Mouse (Mus musculus) cerebellum, adult 9-10 months (tissue): ENCODE data around the gene Ces3b.
"Not testable (repeated sequence)": the region's sequence is repeated elsewhere in the genome, so short reads cannot be mapped to it uniquely, and the experiment has no call there.

ENCODE experiments used
- DNase-seq: peaks from one replicate; pipeline ENCODE4 v3.0.0; 2022

Gene Ces3b

GRCm38 (mm10) chr8:105083449-105084050, at the start of gene Ces3b:
Ces3b (plus strand) TSS chr8:105083753.
- DNase-seq = no peak

GRCm38 (mm10) chr8:105043510-105043909, 40.0 kb upstream of the Ces3b start:
- no peak for DNase-seq

- DNase-seq = no peak
These were observed 37.6 kb upstream of the Ces3b start for GRCm38 (mm10) chr8:105045824-105046401.

- DNase-seq = no peak
These were observed 35.1 kb upstream of the Ces3b start, which contains the start of gene Ces3a for GRCm38 (mm10) chr8:105048371-105048854. Ces3a (plus strand) TSS chr8:105048601.

GRCm38 (mm10) chr8:105056211-105056610, 27.3 kb upstream of the Ces3b start:
- DNase-seq = no peak

GRCm38 (mm10) chr8:105060056-105060455, 23.5 kb upstream of the Ces3b start:
- no peak for DNase-seq

GRCm38 (mm10) chr8:105066761-105067160, 16.8 kb upstream of the Ces3b start:
- DNase-seq = peak; percentile 3

GRCm38 (mm10) chr8:105067905-105068304, 15.6 kb upstream of the Ces3b start:
- not testable (repeated sequence) for DNase-seq

- no peak for DNase-seq
These were observed 14.6 kb upstream of the Ces3b start for GRCm38 (mm10) chr8:105068971-105069370.

- no peak for DNase-seq
These were observed 7.0 kb upstream of the Ces3b start for GRCm38 (mm10) chr8:105076601-105077000.

GRCm38 (mm10) chr8:105077071-105077470, 6.5 kb upstream of the Ces3b start:
- DNase-seq = no peak

GRCm38 (mm10) chr8:105078591-105078990, 5.0 kb upstream of the Ces3b start:
- no peak for DNase-seq

GRCm38 (mm10) chr8:105080814-105081336, 2.7 kb upstream of the Ces3b start:
- no peak for DNase-seq

- not testable (repeated sequence) for DNase-seq
These were observed 4.6 kb downstream of the Ces3b start for GRCm38 (mm10) chr8:105088166-105088565.

- DNase-seq = no peak
These were observed 5.0 kb downstream of the Ces3b start for GRCm38 (mm10) chr8:105088581-105088980.

- no peak for DNase-seq
These were observed 10.4 kb downstream of the Ces3b start for GRCm38 (mm10) chr8:105093992-105094391.

- DNase-seq = not testable (repeated sequence)
These were observed 18.7 kb downstream of the Ces3b start for GRCm38 (mm10) chr8:105102101-105102785.

- DNase-seq = not testable (repeated sequence)
These were observed 20.1 kb downstream of the Ces3b start for GRCm38 (mm10) chr8:105103701-105104100.

- DNase-seq = no peak
These were observed 20.7 kb downstream of the Ces3b start for GRCm38 (mm10) chr8:105104220-105104619.

GRCm38 (mm10) chr8:105129864-105130263, 46.3 kb downstream of the Ces3b start:
- no peak for DNase-seq

GRCm38 (mm10) chr8:105131509-105131908, 48.0 kb downstream of the Ces3b start, which contains the start of gene Ces4a:
Ces4a (plus strand) TSS chr8:105131800.
- no peak for DNase-seq

GRCm38 (mm10) chr8:105138423-105138822, 54.9 kb downstream of the Ces3b start:
- DNase-seq = peak; percentile 53

GRCm38 (mm10) chr8:105142395-105142794, 58.8 kb downstream of the Ces3b start:
- DNase-seq = no peak
